Mouse (Mus musculus) bone marrow, adult 2 months (tissue): ENCODE results near the gene Slc15a2. TPM values are rescaled to one million over a fixed set of nuclear protein-coding genes. Genes with fewer than 3 reads are reported as not detected.

Experiments
- H3K27ac ChIP-seq: fragments of 200-500 bp; 2 replicates; pipeline ENCODE4 v1.5.1; 2012; ENCODE audit warnings: low read depth, mild to moderate bottlenecking, control low read depth, inconsistent platforms, low read length; ENCODE audit not compliant: control insufficient read depth, poor library complexity, insufficient read depth
- H3K4me1 ChIP-seq: fragments of 200-500 bp; 2 replicates; pipeline ENCODE4 v1.6.1; 2011; ENCODE audit warnings: low read length; ENCODE audit not compliant: control insufficient read depth, insufficient read depth
- H3K4me3 ChIP-seq: fragments of 200-500 bp; replicated peaks from 2 replicates; pipeline ENCODE3; 2011; ENCODE audit warnings: mild to moderate bottlenecking, low read depth, low read length, control low read depth; ENCODE audit not compliant: control insufficient read depth
- CTCF ChIP-seq: fragments of 200-500 bp; IDR thresholded peaks from 2 replicates; pipeline ENCODE4 v1.5.1; 2011; ENCODE audit warnings: low read length, control low read depth; ENCODE audit not compliant: control insufficient read depth, insufficient read depth
- POLR2A ChIP-seq: fragments of 200-500 bp; IDR thresholded peaks from 2 replicates; pipeline ENCODE4 v1.6.1; 2011; ENCODE audit warnings: low read depth, mild to moderate bottlenecking, control low read depth, low read length, borderline replicate concordance; ENCODE audit not compliant: control insufficient read depth
- WGBS: fragments of 180-500 bp; shearing (Covaris S2); methylation state at CpG from one replicate; pipeline ENCODE4 v1.1.7; 2018; 5-methylcytosine and 5-hydroxymethylcytosine counted together
- polyA plus RNA-seq: library from polyadenylated mRNA; stranded (reverse); fragments of >200 nt; gene quantifications from 2 replicates; pipeline ENCODE4 v1.2.4, GENCODE M21; 2011; ENCODE audit warnings: low replicate concordance; ENCODE audit not compliant: missing spikeins, insufficient read depth, insufficient read length

Slc15a2 gene
- polyA plus RNA-seq, 1 experiment, result 6.7 TPM

- H3K4me3 ChIP-seq, result no peak overlapping the region
- WGBS, result 24% methylated on average over 7 of the region's 7 CpGs
- TF ChIP-seq POLR2A, result no peak
- peak; percentile 31; the same call in 1 of the 2 replicates for TF ChIP-seq CTCF
- H3K4me1 ChIP-seq, result no peaks in the 10 kb centered on the region; the same call in 1 of the 2 replicates
- H3K27ac ChIP-seq, result no peak overlapping the region
These were observed 32.7 kb upstream of the Slc15a2 start for GRCm38 (mm10) chr16:36817321-36817926.

DNA sequence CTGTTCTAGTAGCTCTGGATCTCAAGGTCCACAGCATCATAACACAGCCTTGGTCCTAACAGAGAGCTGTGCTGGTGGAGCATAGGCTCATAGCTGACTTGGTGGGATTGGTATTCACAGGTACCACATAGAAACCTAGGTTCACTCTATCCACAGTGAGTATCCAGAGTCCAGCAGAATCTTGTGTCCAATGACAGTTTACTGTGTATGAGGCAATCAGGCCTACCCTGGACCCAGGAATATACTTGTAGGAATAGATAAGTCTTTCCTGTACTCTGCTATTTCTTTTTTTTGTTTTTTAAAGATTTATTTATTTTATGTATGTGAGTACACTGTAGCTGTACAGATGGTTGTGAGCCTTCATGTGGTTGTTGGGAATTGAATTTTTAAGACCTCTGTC, 32.2 kb upstream of the Slc15a2 start:
- no peak overlapping the region for H3K27ac ChIP-seq
- no peaks in the 10 kb centered on the region; the same call in 1 of the 2 replicates for H3K4me1 ChIP-seq
- H3K4me3 ChIP-seq, result no peak overlapping the region
- TF ChIP-seq CTCF (no peak), POLR2A (no peak)

GRCm38 (mm10) chr16:36813680-36814079, 28.9 kb upstream of the Slc15a2 start:
- 65% methylated on average over 3 of the region's 3 CpGs for WGBS

DNA sequence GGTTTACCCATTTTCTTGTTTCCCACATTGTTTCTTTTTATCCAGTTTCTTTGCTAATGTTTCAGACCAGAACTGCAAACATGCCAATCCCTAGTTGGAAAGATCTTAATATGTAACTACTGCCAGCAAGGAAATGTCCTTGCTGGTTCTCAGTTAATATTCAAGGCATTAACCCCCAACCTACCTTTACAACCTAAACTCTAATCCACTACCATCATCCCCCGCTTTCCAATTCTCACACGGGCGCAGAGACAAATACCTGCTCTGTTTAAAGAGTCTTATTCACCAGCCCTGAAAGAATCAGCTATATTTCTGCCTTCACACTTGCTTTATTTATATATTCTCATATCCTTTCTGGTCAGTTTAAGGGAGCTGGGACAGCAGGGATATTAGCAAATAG, 23.9 kb upstream of the Slc15a2 start:
- Histone ChIP-seq H3K27ac (no peak overlapping the region), H3K4me3 (no peak overlapping the region), H3K4me1 (no peaks in the 10 kb centered on the region)
- TF ChIP-seq CTCF, result no peak
- no peak for TF ChIP-seq POLR2A
- WGBS, result 83% methylated on average over 3 of the region's 3 CpGs

More at GRCm38 (mm10) chr16:36813680-36814079, 28.9 kb upstream of the Slc15a2 start:
- H3K4me1 ChIP-seq, result no peaks in the 10 kb centered on the region
- TF ChIP-seq POLR2A, result no peak
- TF ChIP-seq CTCF, result no peak
- H3K27ac ChIP-seq, result no peak overlapping the region
- no peak overlapping the region for H3K4me3 ChIP-seq

- TF ChIP-seq CTCF (peak; percentile 22; the same call in 1 of the 2 replicates), POLR2A (no peak)
- no peaks in the 10 kb centered on the region for H3K4me1 ChIP-seq
- WGBS, result 84% methylated on average over 3 of the region's 3 CpGs
- H3K4me3 ChIP-seq, result no peak overlapping the region
- no peak overlapping the region for H3K27ac ChIP-seq
These were observed 17.6 kb upstream of the Slc15a2 start for GRCm38 (mm10) chr16:36802361-36802760.

DNA sequence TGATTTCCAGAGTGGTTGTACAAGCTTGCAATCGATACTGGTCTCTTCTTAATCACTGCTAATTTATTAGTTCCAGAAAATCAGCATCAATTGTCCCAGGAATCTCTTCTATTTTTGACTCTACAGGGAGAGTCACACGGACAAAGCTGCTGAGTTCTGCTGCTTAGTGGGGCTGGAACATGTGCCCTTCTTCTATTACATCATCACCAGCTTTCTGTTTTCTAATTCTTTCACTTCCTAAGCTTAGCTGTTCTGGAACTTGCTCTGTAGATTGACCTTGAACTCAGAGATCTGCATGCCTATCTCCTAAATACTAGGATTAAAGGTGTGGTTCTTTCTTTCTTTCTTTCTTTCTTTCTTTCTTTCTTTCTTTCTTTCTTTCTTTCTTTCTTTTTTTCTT, 13.6 kb upstream of the Slc15a2 start:
- Histone ChIP-seq H3K4me1 (no peaks in the 10 kb centered on the region), H3K4me3 (no peak overlapping the region), H3K27ac (no peak overlapping the region)
- TF ChIP-seq POLR2A (no peak), CTCF (no peak)
- 65% methylated on average over 2 of the region's 2 CpGs for WGBS

GRCm38 (mm10) chr16:36794976-36795375, 10.2 kb upstream of the Slc15a2 start:
- TF ChIP-seq CTCF (no peak), POLR2A (no peak)
- H3K4me1 ChIP-seq, result no peaks in the 10 kb centered on the region
- WGBS, result 18% methylated on average over 2 of the region's 2 CpGs
- no peak overlapping the region for H3K27ac ChIP-seq
- no peak overlapping the region for H3K4me3 ChIP-seq

DNA sequence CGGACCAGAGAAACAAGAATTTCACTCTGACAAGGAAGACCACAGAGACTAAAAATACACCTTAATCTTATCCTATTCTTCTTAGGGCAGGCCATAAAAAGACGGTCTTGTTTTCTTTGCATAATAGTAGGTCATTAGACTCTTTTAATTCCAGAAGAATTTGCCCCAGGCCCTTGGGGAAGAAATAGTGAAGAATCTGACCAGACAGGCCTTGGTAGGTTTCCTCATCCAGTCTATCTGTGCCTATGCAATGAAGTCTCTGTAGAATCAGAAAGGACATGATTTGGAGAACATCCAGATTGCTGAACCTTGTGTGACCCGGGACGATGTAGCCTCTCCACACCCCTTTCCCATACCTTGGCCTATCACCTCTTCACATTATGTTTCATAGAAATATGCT, 5.4 kb upstream of the Slc15a2 start:
- Histone ChIP-seq H3K27ac (no peak overlapping the region), H3K4me3 (no peak overlapping the region), H3K4me1 (no peaks in the 10 kb centered on the region)
- 86% methylated on average over 4 of the region's 4 CpGs for WGBS
- TF ChIP-seq CTCF, result no peak
- no peak for TF ChIP-seq POLR2A

- no peak overlapping the region for H3K4me3 ChIP-seq
- WGBS, result 81% methylated on average over 7 of the region's 7 CpGs
- no peak overlapping the region for H3K27ac ChIP-seq
- TF ChIP-seq CTCF, result no peak
- H3K4me1 ChIP-seq, result no peaks in the 10 kb centered on the region
These were observed 1.7 kb upstream of the Slc15a2 start for GRCm38 (mm10) chr16:36786466-36786865.
